Mouse (Mus musculus) CH12.LX (cell line): ENCODE measurements around the gene Csnk2a1.
A peak's percentile ranks its signal among the peaks of the same experiment; 100 is the strongest.

Experiments
- CTCF ChIP-seq, 2 experiments: IDR thresholded peaks in 1 of 2; conservative IDR thresholded peaks in 1 of 2; 2 replicates each; pipeline ENCODE4 v1.5.1; 2011 to 2012; ENCODE audit warnings: low read depth in 2 of 2, low read length in 2 of 2, improper control_type of control experiment in 1 of 2, inconsistent platforms in 1 of 2, mild to moderate bottlenecking in 1 of 2, moderate library complexity in 1 of 2
- NRF1 ChIP-seq: IDR thresholded peaks from 2 replicates; pipeline ENCODE4 v1.6.1; 2014; ENCODE audit warnings: low read depth, mild to moderate bottlenecking, inconsistent platforms, low read length, improper control_type of control experiment, moderate library complexity
- POLR2A ChIP-seq: IDR thresholded peaks from 2 replicates; pipeline ENCODE4 v1.6.1; 2011; ENCODE audit warnings: low read depth, mild to moderate bottlenecking, improper control_type of control experiment, low read length
- RAD21 ChIP-seq: IDR thresholded peaks from 2 replicates; pipeline ENCODE4 v1.6.1; 2011; ENCODE audit warnings: low read depth, mild to moderate bottlenecking, low read length, improper control_type of control experiment, moderate library complexity

DNA sequence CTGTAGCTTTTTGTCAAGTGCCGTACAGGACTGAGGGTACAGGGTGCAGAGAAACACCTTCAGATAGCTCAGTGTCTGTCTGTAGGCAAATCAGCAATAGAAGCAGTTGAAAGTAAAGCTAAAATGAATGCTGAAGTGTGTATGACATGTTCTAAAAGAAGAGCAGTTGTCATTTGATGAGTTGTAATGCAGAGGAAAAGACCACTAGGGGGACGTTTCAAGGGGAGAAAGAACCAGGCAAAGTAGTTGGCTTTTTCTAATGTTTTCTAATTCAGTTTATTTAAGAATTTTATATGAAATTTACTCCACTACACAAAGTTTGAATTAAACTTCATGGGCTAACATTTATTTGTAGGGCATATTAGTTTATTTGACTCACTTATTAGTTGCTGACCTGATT is 47.0 kb downstream of the Csnk2a1 start:
- TF ChIP-seq POLR2A (no peak), RAD21 (no peak), CTCF (conservative IDR thresholded peaks at IDR 0.05 in 1 of 2, IDR thresholded peaks at IDR 0.05 in 1 of 2; ENCODE audit: low read depth in 2 of 2, low read length in 2 of 2) (peak in 1 of 2 experiments; percentile 54; a peak in 2 of 4 replicates), NRF1 (no peak)
